Mouse (Mus musculus) bone marrow, adult 2 months (tissue): ENCODE measurements at regions not wholly inside any gene's neighbourhood (a gene's known extent, or its start where the extent isn't known, plus 50 kb on each side); places are given as distances from the start of the nearest gene placed in this dataset.

Experiments
- CTCF ChIP-seq: fragments of 200-500 bp; IDR thresholded peaks from 2 replicates; pipeline ENCODE4 v1.5.1; 2011; ENCODE audit warnings: low read length, control low read depth; ENCODE audit not compliant: control insufficient read depth, insufficient read depth
- POLR2A ChIP-seq: fragments of 200-500 bp; IDR thresholded peaks from 2 replicates; pipeline ENCODE4 v1.6.1; 2011; ENCODE audit warnings: low read depth, mild to moderate bottlenecking, control low read depth, low read length, borderline replicate concordance; ENCODE audit not compliant: control insufficient read depth

GRCm38 (mm10) chr13:81008864-81009766, 125.9 kb downstream of the Arrdc3 start:
- TF ChIP-seq CTCF (no peak), POLR2A (no peak)
